In the genomic region with DNA sequence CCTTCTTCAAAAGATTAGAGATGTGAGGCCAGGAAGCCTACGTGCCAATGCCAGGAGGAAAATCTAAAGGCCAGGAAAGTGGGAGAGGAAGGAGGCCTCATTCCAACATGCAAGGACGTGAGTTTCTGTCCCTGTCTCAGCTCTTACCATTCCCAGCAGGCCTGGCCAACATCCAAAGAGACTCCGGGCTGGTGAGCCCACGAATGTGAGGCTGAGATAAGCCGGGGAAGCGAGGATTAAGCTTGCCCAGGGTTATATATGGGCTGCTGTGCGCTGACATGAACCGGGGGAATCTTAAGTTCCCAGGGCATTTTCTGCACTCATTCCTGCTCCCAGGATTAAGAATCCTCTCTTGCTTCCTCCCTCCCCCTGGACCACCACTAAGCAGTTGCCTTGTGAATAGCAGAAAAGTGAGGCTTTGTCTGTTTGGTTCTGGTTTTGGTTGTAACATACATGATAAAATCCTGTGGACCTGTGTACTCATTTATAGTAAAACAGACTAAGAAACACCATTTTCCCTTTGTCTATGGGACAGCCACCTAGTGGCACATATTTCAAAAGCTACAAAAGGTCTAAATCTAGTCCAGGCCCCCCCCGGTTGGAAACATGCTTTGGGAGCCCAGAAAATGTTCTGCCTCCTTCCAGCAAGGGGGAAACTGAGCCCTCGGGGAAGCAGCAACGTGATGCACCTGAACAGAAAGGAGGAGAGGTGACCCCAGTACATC, we compare ENCODE assay signal across 8 mouse cellular contexts.
DNase-seq lines count a peak whose midpoint lies in the region; ATAC-seq and TF ChIP-seq lines count a peak whose summit lies in the region.

No protein-coding gene starts in this region.

- no peaks in the 10 kb centered on the region for H3K36me3 ChIP-seq in spleen, adult 2 months (ENCODE audit: control insufficient read depth, insufficient read depth, low read length)

- no peak for DNase-seq in layer of hippocampus, adult 2 months (ENCODE audit: low spot score in 2 of 2)
- DNase-seq in layer of hippocampus, adult 18-20 months (ENCODE audit: low spot score in 2 of 2) = no peak
- DNase-seq in adrenal gland, postnatal 36 days = peak; percentile 73
- peak; percentile 56 for DNase-seq in left cerebral cortex, postnatal 4 days
- no peak for DNase-seq in spleen, adult 2 months (ENCODE audit: low read depth in 1 of 2, low spot score in 2 of 2)

- no peak for TF ChIP-seq POLR2A in spleen, adult 2 months (IDR thresholded peaks at IDR 0.05; ENCODE audit: low read depth, low read length)

- no peaks in the 10 kb centered on the region for H3K27me3 ChIP-seq in spleen, adult 2 months (ENCODE audit: control insufficient read depth, insufficient read depth, low read length)

- no peak overlapping the region for H3K4me3 ChIP-seq in layer of hippocampus, adult 2 months
- H3K4me3 ChIP-seq in spleen, adult 2 months (ENCODE audit: extremely low read depth, insufficient read depth, insufficient read length) = no peak overlapping the region

- peak; percentile 54 for TF ChIP-seq CTCF in layer of hippocampus, adult 2 months (conservative IDR thresholded peaks at IDR 0.05)
- TF ChIP-seq CTCF in spleen, adult 2 months (IDR thresholded peaks at IDR 0.05; ENCODE audit: extremely low read depth, insufficient read depth, insufficient read length, insufficient replicate concordance) = no peak

- WGBS in spleen, adult 2 months = 66% methylated on average over 11 of the region's 11 CpGs

- H3K27ac ChIP-seq in layer of hippocampus, adult 2 months = peak overlapping the region; percentile 51; the same call in 1 of the 2 replicates
- H3K27ac ChIP-seq in spleen, adult 2 months (ENCODE audit: insufficient read depth, low read length) = peak overlapping the region; percentile 21; the same call in 1 of the 2 replicates

- H3K4me1 ChIP-seq in spleen, adult 2 months (ENCODE audit: control insufficient read depth, insufficient read depth, insufficient read length) = no peaks in the 10 kb centered on the region

- ATAC-seq in erythroblast, adult 5-6 weeks (replicated peaks; ENCODE audit: low FRiP score, poor library complexity, severe bottlenecking) = peak; percentile 84
- no peak for ATAC-seq in megakaryocyte, adult 5-6 weeks (ENCODE audit: poor library complexity, severe bottlenecking)
- ATAC-seq in granulocyte monocyte progenitor cell, adult 5-6 weeks (replicated peaks; ENCODE audit: poor library complexity, severe bottlenecking) = no peak

- intact Hi-C loops in left cerebral cortex, postnatal 4 days (cut with DNase I) = no loop called here

Comparison
In these comparisons a context has a peak if more than half of its experiments do, and no peak if none do; other contexts are left out.
1. DNase-seq: peak in adrenal gland, postnatal 36 days (2 of 2) and left cerebral cortex, postnatal 4 days (single experiment); none in layer of hippocampus, adult 2 months (0 of 2), layer of hippocampus, adult 18-20 months (0 of 2) and spleen, adult 2 months (0 of 2).